Mouse (Mus musculus): Measurements from ENCODE around the gene Cdc42bpb.

GRCm38 (mm10) chr12:111251227-111251626 lies 126.3 kb downstream of the Cdc42bpb start:
- TF ChIP-seq MYOD1 (IDR thresholded peaks at IDR 0.05; ENCODE audit: control insufficient read depth, insufficient read length, low read depth), result no peak
- no peak for TF ChIP-seq CTCF (IDR thresholded peaks at IDR 0.05; ENCODE audit: control insufficient read depth, insufficient read depth, insufficient read length)
- no peak for TF ChIP-seq USF1 (IDR thresholded peaks at IDR 0.05; ENCODE audit: low read depth)
- no peak for TF ChIP-seq MAX (IDR thresholded peaks at IDR 0.05)
- no peak for TF ChIP-seq FOSL1 (IDR thresholded peaks at IDR 0.05; ENCODE audit: insufficient read depth, low read length, poor library complexity, severe bottlenecking)
- TF ChIP-seq CEBPB (IDR thresholded peaks at IDR 0.05; ENCODE audit: low read depth), result no peak
- no peak for TF ChIP-seq MYOG (IDR thresholded peaks at IDR 0.05; ENCODE audit: control insufficient read depth, extremely low read depth, insufficient read length)

Data from C2C12 (cell line).